Mouse (Mus musculus) kidney, adult 2 months (tissue): ENCODE measurements around the gene Man2c1.

Source experiments
- CTCF ChIP-seq: fragments of 200-500 bp; conservative IDR thresholded peaks from 2 replicates; pipeline ENCODE4 v1.5.1; 2011; ENCODE audit warnings: low read depth, mild to moderate bottlenecking, control low read depth, low read length, moderate library complexity, mixed read lengths; ENCODE audit not compliant: insufficient read depth, insufficient read length
- POLR2A ChIP-seq: fragments of 200-500 bp; IDR thresholded peaks from one replicate; pipeline ENCODE4 v1.6.1; 2011; ENCODE audit warnings: low read depth, low read length, control low read depth

DNA sequence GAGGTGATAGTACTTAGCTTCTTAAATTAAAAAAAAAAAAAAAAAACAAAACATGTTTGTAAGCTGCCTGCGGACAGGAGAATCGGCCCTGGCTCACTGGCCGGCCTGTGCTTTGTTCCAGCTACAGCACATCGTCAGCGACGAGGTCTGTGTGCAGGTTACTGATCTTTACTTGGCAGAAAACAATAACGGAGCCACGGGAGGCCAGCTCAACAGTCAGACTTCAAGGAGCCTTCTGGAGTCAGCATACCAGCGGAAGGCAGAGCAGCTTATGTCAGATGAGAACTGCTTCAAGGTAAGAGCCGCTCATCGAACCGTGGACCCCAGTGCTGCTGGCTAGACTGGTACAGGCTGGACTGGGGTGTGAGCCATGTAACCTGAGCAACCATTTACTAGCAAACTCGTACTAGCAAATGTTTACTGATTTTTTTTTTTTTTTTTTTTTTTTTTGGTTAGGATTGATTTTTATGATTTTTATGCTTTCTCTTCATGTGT is 13.2 kb upstream of the Man2c1 start:
- TF ChIP-seq CTCF = no peak
- no peak for TF ChIP-seq POLR2A
